Mouse (Mus musculus): ENCODE data around the gene Cnpy3. TPM values are rescaled to one million over a fixed set of nuclear protein-coding genes. Genes with fewer than 3 reads are reported as not detected.
"Not testable (repeated sequence)": the region's sequence is repeated elsewhere in the genome, so short reads cannot be mapped to it uniquely, and the experiment has no call there.

Cnpy3 gene
- polyA plus RNA-seq, 1 experiment from 2014 or later = 73.9 TPM

DNA sequence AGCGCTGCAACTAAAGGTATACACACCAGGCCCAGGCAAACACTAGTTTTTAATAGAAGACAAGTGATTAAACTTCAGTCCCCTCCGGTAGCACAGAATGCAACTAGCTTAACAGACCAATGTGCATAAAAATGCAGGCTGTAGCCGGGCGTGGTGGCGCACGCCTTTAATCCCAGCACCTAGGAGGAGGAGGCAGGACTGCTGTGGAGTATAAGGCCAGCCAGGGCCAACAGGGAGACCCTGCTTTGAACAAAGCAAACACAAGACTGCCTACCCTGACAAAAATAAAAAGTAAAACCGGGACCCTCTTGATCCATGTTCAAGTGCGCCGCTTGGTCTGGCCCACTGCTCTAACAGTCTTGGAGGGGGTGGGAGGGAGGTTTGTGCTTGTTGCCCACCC, 23.1 kb upstream of the Cnpy3 start:
- Histone ChIP-seq H3K4me3 (replicated peaks) (no peak overlapping the region), H3K9me3 (no peaks in the 10 kb centered on the region), H3K36me3 (peaks cover 43% of the 10 kb centered on the region), H3K4me1 (replicated peaks) (peaks cover 13% of the 10 kb centered on the region), H3K27me3 (replicated peaks) (no peaks in the 10 kb centered on the region), H3K27ac (no peak overlapping the region), H3K9ac (no peak overlapping the region), H3K4me2 (replicated peaks) (no peak overlapping the region)
- WGBS = 92% methylated on average over 9 of the region's 9 CpGs
- no peak for ATAC-seq

DNA sequence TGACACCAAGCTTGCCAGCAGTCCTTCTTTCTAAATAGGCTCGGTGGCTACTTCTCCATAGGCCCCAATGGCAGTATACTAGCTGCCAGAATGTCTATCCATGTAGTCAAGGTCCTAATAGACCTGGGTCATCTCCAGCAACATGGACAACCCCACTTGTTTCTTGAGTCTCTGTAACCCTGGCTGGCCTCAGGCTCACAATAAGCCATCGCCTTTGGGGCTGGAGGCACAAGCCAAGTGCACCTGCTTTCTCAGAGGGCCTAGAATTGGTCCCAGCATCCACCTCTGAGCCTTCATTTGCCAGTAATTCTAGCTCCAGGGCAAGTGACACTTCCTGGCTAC, 22.1 kb upstream of the Cnpy3 start:
- H3K9ac ChIP-seq = no peak overlapping the region
- H3K4me1 ChIP-seq (replicated peaks) = peaks cover 13% of the 10 kb centered on the region
- no peak overlapping the region; the same call in 1 of the 2 replicates for H3K27ac ChIP-seq
- peak overlapping the region; percentile 70 for H3K4me2 ChIP-seq (replicated peaks)
- no peaks in the 10 kb centered on the region for H3K9me3 ChIP-seq
- 56% methylated on average over 2 of the region's 2 CpGs for WGBS
- H3K36me3 ChIP-seq = peaks cover 35% of the 10 kb centered on the region
- ATAC-seq = no peak
- H3K4me3 ChIP-seq (replicated peaks) = peak overlapping the region; percentile 91; the same call in 1 of the 2 replicates
- no peaks in the 10 kb centered on the region for H3K27me3 ChIP-seq (replicated peaks)

DNA sequence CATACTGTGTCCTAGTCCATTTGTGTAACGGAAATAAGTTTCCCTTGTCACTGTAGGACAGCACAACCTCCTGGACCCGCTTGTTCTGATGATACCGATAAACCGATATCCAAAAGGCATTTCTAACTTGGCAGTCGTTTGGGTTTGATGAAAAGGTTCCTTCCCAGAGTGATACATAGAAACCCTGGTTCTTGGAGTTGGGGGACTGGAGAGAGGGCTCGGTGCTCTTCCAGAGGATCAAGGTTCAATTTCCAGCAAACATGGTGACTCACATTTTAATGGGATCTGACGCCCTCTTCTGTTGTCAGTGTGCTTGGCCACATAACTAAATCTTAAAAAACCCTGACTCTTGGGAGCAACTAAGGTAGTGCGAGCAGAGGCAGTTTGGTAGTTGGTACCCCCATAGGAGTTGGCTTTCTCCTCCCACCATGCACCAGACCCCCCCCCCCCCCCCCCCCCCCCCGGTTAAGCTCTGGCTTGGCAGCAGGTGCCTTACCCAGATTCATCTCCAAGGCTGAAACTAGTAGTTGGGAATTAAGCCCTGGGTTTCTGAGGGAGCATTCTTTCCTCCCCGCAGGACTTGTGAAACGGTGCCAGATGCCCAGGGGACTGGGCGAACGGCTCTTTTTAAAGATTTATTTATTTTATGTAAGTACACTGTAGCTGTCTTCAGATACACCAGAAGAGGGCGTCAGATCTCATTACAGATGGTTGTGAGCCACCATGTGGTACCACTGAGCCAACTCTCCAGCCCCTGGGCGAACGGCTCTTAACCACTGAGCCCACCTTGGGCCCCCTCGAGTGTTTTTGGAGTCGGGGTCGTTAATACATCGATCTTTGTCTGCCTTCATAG, 21.5 kb upstream of the Cnpy3 start:
- WGBS = 8% methylated on average over 20 of the region's 20 CpGs
- H3K4me1 ChIP-seq (replicated peaks) = peaks cover 13% of the 10 kb centered on the region
- peaks cover 29% of the 10 kb centered on the region for H3K36me3 ChIP-seq
- peak overlapping the region; percentile 91 for H3K4me3 ChIP-seq (replicated peaks)
- peak overlapping the region; percentile 70 for H3K4me2 ChIP-seq (replicated peaks)
- H3K27ac ChIP-seq = peak overlapping the region; percentile 90
- H3K9me3 ChIP-seq = no peaks in the 10 kb centered on the region
- ATAC-seq = peak; percentile 42
- no peaks in the 10 kb centered on the region for H3K27me3 ChIP-seq (replicated peaks)
- H3K9ac ChIP-seq = peak overlapping the region; percentile 94

DNA sequence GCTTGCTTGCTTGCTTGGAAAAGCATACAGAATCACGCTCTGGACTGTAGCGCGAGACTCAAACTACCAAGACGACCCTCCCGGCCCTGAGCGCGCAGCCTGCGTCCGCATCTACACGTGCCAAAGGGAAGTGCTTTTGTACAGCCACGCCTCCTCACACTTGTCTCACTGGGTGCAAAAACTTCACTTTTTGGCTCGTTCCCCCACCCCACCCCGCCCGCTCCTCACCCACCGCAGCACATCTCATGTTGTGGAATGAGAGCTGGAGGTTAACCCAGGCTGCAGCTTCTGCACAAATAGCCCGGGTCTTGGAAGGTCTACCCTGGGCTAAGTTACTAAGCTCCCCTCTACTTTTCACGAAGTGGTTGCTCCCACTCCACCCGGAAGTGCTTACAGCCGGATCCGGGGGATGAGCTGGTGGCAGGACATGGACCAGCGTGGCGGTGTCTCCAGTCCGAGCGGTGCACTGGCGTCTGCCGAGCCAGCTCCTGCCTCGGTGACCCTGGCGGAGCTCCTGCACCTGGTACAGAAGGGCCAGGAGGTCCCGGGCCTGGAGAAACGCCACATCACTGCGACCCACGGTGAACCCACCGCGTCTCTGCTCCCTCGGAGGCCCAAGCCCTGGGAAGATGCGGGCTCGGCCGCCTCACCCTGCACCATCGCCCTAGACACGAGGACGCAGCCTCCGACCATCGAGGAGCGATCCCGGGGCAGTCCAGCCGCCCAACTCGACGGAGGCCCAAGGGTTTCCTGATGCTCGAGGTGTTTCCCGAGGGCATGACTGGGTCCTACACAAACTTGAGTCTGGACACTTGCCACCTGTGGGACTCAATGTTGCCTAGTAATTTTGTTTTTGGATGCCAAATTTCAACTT, 20.6 kb upstream of the Cnpy3 start, which contains the start of gene 2310039H08Rik:
Gene 2310039H08Rik, plus strand, starts transcription at position 232 of the 874 bp plus-strand sequence.
- H3K4me1 ChIP-seq (replicated peaks) = peaks cover 13% of the 10 kb centered on the region
- H3K27ac ChIP-seq = peak within 1 kb of the TSS; percentile 90
- H3K4me3 ChIP-seq (replicated peaks) = peak within 1 kb of the TSS; percentile 91
- H3K9ac ChIP-seq = peak within 1 kb of the TSS; percentile 94
- H3K27me3 ChIP-seq (replicated peaks) = no peaks in the 10 kb centered on the region
- peak within 1 kb of the TSS; percentile 70 for H3K4me2 ChIP-seq (replicated peaks)
- under 1% methylated on average over 50 of the region's 50 CpGs for WGBS
- peaks cover 20% of the 10 kb centered on the region for H3K36me3 ChIP-seq
- no peaks in the 10 kb centered on the region for H3K9me3 ChIP-seq
- peak; percentile 92 for ATAC-seq

DNA sequence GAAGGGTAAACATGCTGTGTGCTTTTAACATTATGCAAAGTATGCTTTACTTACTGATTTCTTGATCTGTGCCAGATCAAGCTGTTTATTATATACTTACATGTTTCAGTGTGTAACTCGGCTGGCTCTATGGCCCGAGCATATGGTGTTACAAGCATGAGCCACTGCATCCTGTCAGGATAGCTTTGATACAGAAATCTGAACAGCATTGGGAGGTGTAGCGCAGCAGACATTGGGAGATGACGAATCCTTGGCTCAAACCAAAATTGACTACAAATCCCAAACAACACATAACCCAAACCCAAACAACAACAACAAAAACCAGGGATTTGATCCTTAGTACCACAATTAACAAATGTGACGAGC, 20.0 kb upstream of the Cnpy3 start:
- peak overlapping the region; percentile 90 for H3K27ac ChIP-seq
- 4% methylated on average over 5 of the region's 5 CpGs for WGBS
- peak; percentile 29; the same call in 1 of the 2 replicates for ATAC-seq
- peaks cover 13% of the 10 kb centered on the region for H3K4me1 ChIP-seq (replicated peaks)
- H3K36me3 ChIP-seq = peaks cover 15% of the 10 kb centered on the region
- peak overlapping the region; percentile 94 for H3K9ac ChIP-seq
- H3K4me3 ChIP-seq (replicated peaks) = peak overlapping the region; percentile 91
- H3K4me2 ChIP-seq (replicated peaks) = peak overlapping the region; percentile 70
- no peaks in the 10 kb centered on the region for H3K27me3 ChIP-seq (replicated peaks)
- no peaks in the 10 kb centered on the region for H3K9me3 ChIP-seq

DNA sequence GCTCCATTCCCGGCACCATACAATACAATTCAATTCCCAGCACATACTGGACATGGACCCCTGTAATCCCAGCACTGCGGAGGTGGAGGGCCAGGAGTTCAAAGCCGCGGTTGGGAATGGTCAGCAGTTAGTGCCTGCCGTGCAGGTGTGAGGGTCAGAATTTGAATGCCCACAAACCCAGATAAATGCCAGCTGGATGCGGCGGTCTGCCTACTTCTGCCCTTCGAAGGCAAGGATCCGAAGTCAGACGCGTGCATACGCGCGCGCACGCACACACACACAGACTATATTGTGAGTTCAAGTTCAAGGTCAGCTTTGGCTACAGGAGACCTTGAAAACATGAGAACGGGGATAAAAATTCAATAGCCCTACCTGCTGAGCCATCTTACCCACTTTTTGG, 19.6 kb upstream of the Cnpy3 start:
- 60% methylated on average over 17 of the region's 17 CpGs for WGBS
- peaks cover 14% of the 10 kb centered on the region for H3K36me3 ChIP-seq
- peak overlapping the region; percentile 70 for H3K4me2 ChIP-seq (replicated peaks)
- no peak for ATAC-seq
- peaks cover 13% of the 10 kb centered on the region for H3K4me1 ChIP-seq (replicated peaks)
- H3K9me3 ChIP-seq = no peaks in the 10 kb centered on the region
- no peak overlapping the region for H3K9ac ChIP-seq
- no peak overlapping the region for H3K27ac ChIP-seq
- H3K27me3 ChIP-seq (replicated peaks) = no peaks in the 10 kb centered on the region
- H3K4me3 ChIP-seq (replicated peaks) = peak overlapping the region; percentile 91

DNA sequence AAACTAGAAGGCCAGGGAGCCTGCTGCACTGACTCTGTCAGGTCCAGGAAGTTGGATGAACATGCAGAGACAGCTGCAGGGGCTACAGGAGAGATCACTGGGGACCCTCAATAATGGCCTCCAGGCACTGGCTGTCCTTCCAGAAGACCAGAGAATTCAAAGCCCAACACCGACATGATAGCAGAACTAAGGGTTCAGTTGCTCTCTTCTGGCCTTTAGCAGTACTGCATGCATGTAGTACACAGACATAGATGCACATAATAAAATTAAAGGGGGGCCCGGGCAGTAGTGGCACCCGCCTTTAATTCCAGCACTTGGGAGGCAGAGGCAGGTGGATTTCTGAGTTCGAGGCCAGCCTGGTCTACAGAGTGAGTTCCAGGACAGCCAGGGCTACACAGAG, 19.0 kb upstream of the Cnpy3 start:
- no peaks in the 10 kb centered on the region for H3K27me3 ChIP-seq (replicated peaks)
- peaks cover 8% of the 10 kb centered on the region for H3K36me3 ChIP-seq
- ATAC-seq = no peak
- no peak overlapping the region for H3K27ac ChIP-seq
- no peak overlapping the region for H3K4me2 ChIP-seq (replicated peaks)
- H3K9ac ChIP-seq = no peak overlapping the region
- 85% methylated on average over 4 of the region's 4 CpGs for WGBS
- H3K4me1 ChIP-seq (replicated peaks) = peaks cover 13% of the 10 kb centered on the region
- no peaks in the 10 kb centered on the region for H3K9me3 ChIP-seq
- no peak overlapping the region for H3K4me3 ChIP-seq (replicated peaks)

DNA sequence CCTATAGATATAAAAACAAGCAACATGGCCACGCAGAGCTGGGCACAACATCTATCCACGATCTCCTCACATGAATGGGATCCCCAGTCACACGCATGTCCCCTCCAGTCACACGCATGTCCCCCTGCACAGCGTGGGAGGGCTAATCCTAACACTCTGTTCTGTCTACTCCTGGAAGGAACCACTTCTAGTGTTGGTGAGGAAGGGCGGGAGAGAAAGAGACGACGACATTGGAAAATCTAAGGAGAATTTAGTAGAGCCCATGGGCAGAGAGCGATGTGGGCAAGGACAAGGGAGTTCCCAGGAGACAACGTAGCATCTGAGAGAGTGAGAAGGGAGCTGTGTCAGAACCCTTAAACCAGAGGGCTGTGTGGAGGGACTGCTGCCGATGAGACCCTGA, 18.5 kb upstream of the Cnpy3 start:
- no peak for ATAC-seq

DNA sequence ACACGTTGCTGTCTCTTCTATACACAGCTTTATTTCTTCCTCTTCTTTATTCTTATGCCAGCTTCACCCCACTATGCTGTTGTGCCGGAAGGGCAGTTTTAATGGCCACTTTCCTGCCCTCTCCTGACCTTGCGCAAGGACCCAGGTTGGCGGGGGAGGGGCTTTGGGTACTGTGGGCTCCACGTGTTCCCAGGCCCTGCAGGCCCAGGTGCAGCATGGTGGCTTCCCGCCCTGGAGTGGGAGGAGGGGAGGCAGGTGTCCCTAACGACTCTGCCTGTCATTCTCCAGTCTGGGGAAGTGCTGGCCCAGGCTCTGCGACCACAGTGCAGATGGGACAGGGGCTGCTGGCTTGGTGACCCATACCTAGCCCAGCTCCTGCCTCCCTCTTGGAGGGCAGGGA, 15.9 kb upstream of the Cnpy3 start:
- no peak overlapping the region for H3K9ac ChIP-seq
- no peak overlapping the region for H3K4me2 ChIP-seq (replicated peaks)
- no peak overlapping the region for H3K27ac ChIP-seq
- peaks cover 5% of the 10 kb centered on the region for H3K4me1 ChIP-seq (replicated peaks)
- 36% methylated on average over 8 of the region's 8 CpGs for WGBS
- no peaks in the 10 kb centered on the region for H3K27me3 ChIP-seq (replicated peaks)
- no peaks in the 10 kb centered on the region for H3K36me3 ChIP-seq
- no peak overlapping the region for H3K4me3 ChIP-seq (replicated peaks)
- no peaks in the 10 kb centered on the region for H3K9me3 ChIP-seq
- ATAC-seq = no peak

More for the DNA sequence above, 18.5 kb upstream of the Cnpy3 start:
- no peak overlapping the region for H3K9ac ChIP-seq
- H3K4me3 ChIP-seq (replicated peaks) = no peak overlapping the region
- no peak overlapping the region for H3K27ac ChIP-seq
- H3K4me1 ChIP-seq (replicated peaks) = peaks cover 13% of the 10 kb centered on the region
- 92% methylated on average over 11 of the region's 11 CpGs for WGBS
- peaks cover 7% of the 10 kb centered on the region for H3K36me3 ChIP-seq
- H3K9me3 ChIP-seq = no peaks in the 10 kb centered on the region
- no peak overlapping the region for H3K4me2 ChIP-seq (replicated peaks)
- no peaks in the 10 kb centered on the region for H3K27me3 ChIP-seq (replicated peaks)

DNA sequence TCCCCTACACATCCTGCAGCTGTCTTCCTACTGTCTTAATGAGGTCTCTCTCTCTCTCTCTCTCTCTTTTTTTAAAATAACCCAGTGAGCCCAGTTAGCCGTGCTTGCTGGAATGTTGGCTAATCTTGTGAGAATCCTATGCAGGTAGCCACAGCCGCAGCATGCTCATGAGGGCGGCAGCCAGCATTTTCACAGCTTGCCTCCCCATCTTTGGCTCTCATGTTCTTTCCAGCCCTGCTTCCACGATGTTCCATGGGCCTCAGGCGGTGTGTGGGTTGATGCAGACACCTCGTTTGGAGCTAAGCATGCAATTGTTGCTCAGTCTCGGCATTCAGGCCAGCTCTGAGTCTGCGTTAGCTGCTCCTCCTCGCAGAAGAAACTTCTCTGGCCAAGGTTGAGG, 12.9 kb upstream of the Cnpy3 start:
- not testable (repeated sequence) for H3K27ac ChIP-seq; H3K4me1 ChIP-seq (replicated peaks); H3K9ac ChIP-seq; H3K36me3 ChIP-seq; ATAC-seq; H3K9me3 ChIP-seq; H3K4me2 ChIP-seq (replicated peaks); H3K4me3 ChIP-seq (replicated peaks); H3K27me3 ChIP-seq (replicated peaks)
- WGBS = 64% methylated on average over 9 of the region's 9 CpGs

DNA sequence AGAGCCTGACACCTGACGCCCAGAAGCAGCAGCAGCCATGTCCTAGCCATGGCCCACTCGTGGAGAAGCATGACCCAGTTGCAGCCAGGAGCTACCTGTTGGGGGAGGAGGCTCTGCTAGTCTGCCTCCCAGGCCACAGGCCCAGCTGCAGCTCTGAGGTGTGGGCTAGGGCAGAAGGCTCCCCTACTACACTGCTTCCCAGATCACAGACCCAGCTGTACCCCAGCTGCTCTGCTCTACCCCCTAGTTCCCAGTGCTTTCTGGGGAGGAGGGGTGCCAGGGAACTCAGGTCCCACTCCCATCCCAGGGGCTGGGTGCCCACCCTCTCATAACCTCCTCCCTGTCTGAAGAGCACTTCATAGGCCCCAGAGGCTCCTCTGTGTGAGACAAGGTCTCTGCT, 11.5 kb upstream of the Cnpy3 start, which contains the start of gene Ptcra:
Gene Ptcra, minus strand, starts transcription at position 169 of the 400 bp plus-strand sequence.
- H3K4me2 ChIP-seq (replicated peaks) = no peak within 1 kb of the TSS
- H3K36me3 ChIP-seq = no peaks in the 10 kb centered on the region
- no peak for ATAC-seq
- 60% methylated on average over 2 of the region's 2 CpGs for WGBS
- no peaks in the 10 kb centered on the region for H3K27me3 ChIP-seq (replicated peaks)
- H3K4me1 ChIP-seq (replicated peaks) = no peaks in the 10 kb centered on the region
- no peak within 1 kb of the TSS for H3K4me3 ChIP-seq (replicated peaks)
- no peak within 1 kb of the TSS for H3K27ac ChIP-seq
- H3K9me3 ChIP-seq = no peaks in the 10 kb centered on the region
- no peak within 1 kb of the TSS for H3K9ac ChIP-seq

DNA sequence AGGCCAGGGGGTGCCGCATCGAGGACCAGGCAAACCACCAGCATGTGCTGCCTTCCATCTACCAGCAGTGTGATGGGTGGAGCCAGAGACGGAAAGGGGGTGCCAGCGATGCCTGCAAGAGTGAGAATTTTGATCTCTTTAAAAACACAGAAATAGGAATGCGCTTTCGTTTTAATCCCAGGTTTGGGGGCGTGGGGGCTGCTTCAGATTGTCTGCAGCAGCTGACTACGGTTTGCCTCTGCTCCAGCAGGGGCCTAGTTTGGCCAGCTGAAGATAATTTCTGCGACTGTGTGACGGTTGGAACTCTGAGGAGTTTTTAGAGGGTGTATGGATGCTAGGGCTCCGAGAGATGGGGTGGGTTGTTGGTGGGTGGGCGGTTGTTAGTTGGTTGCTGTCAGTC, 6.7 kb upstream of the Cnpy3 start:
- Histone ChIP-seq H3K4me1 (replicated peaks) (no peaks in the 10 kb centered on the region), H3K9ac (no peak overlapping the region), H3K4me3 (replicated peaks) (no peak overlapping the region), H3K4me2 (replicated peaks) (no peak overlapping the region), H3K36me3 (no peaks in the 10 kb centered on the region), H3K9me3 (no peaks in the 10 kb centered on the region), H3K27me3 (replicated peaks) (no peaks in the 10 kb centered on the region), H3K27ac (no peak overlapping the region)
- WGBS = 86% methylated on average over 12 of the region's 12 CpGs
- no peak for ATAC-seq
